In the genomic region with DNA sequence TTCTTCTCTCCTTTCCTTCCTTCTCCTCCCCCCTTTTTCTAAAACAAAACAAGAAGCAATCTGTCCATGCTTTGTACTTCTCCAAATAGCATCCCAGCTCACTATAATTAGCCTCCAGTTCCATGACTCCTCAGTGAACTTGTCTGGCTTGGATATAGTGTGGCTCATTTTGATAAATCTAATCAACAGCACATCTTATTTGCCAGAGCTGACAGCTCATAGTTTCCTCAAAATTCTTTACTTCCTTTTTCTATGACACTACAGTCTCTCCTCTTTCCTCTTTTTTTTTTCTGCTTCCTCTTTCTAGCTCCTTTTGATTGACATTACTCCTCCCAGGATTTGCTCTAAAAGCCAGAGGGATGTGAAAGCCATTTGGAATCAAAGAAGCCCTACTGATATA, we compare ENCODE assay signal across 29 mouse cellular contexts. TPM values are rescaled to one million over a fixed set of nuclear protein-coding genes. Genes with fewer than 3 reads are reported as not detected.
DNase-seq lines count a peak whose midpoint lies in the region; ATAC-seq lines count a peak whose summit lies in the region.
"Had no signal": no experiment of that assay in that cellular context is flagged by ENCODE, and none has a peak within 500 bp of the region (broad histone marks: within the 10 kb centered on the region; RNA-seq: fewer than 3 reads in every experiment).

No protein-coding gene starts in this region.

- no peaks in the 10 kb centered on the region for H3K9me3 ChIP-seq in neural tube, embryonic 15.5 days (replicated peaks)
- H3K9me3 ChIP-seq: embryonic facial prominence, embryonic 10.5 days; forebrain, embryonic 12.5 days; heart, embryonic 12.5 days; hindbrain, embryonic 13.5 days; limb, embryonic 10.5 days; liver, embryonic 13.5 days; midbrain, embryonic 12.5 days; neural tube, embryonic 12.5 days; stomach, embryonic 15.5 days had no signal

- no peak overlapping the region for H3K4me3 ChIP-seq in neural tube, embryonic 15.5 days (replicated peaks)
- H3K4me3 ChIP-seq: embryonic facial prominence, embryonic 10.5 days; forebrain, embryonic 12.5 days; heart, embryonic 12.5 days; hindbrain, embryonic 13.5 days; left cerebral cortex, adult 2 months; limb, embryonic 10.5 days; liver, embryonic 13.5 days; midbrain, embryonic 12.5 days; neural tube, embryonic 12.5 days; stomach, embryonic 15.5 days had no signal

- ATAC-seq in neural tube, embryonic 15.5 days (ENCODE audit: low FRiP score), result no peak

- DNase-seq in heart, adult 8-10 months (ENCODE audit: low spot score), result peak; percentile 39
- no peak for DNase-seq in heart, postnatal 36 days
- DNase-seq in MEL-GATA-1-ER (ENCODE audit: extremely low read depth, low read depth), result peak; percentile 73
- DNase-seq in induced T-regulatory cell, adult 2 months (ENCODE audit: low read depth), result peak; percentile 30
- peak; percentile 17 for DNase-seq in splenic B cell, adult 2 months (ENCODE audit: low read depth, low spot score)
- no peak for DNase-seq in adipocyte (ENCODE audit: low spot score)
- DNase-seq: adrenal gland, postnatal 10 days; B cell, adult 2 months; cerebellum, adult 2 months; cerebellum, postnatal 36 days; gastrocnemius, postnatal 36 days; heart, postnatal 14 days; kidney, adult 8-10 months; kidney, postnatal 14 days; liver, embryonic 13.5 days; spleen, adult 18-20 months; thymus, adult 18-20 months; thymus, postnatal 4 days had no signal

- no peaks in the 10 kb centered on the region for H3K27me3 ChIP-seq in splenic B cell, adult 2 months (ENCODE audit: control insufficient read depth, insufficient read depth, low read length, poor library complexity, severe bottlenecking)
- H3K27me3 ChIP-seq in neural tube, embryonic 15.5 days (replicated peaks), result no peaks in the 10 kb centered on the region
- H3K27me3 ChIP-seq: forebrain, embryonic 12.5 days; heart, embryonic 12.5 days; hindbrain, embryonic 13.5 days; liver, embryonic 13.5 days; midbrain, embryonic 12.5 days; neural tube, embryonic 12.5 days; Patski; stomach, embryonic 15.5 days had no signal

- no peaks in the 10 kb centered on the region for H3K4me1 ChIP-seq in neural tube, embryonic 15.5 days
- H3K4me1 ChIP-seq: embryonic facial prominence, embryonic 10.5 days; forebrain, embryonic 12.5 days; heart, embryonic 12.5 days; hindbrain, embryonic 13.5 days; limb, embryonic 10.5 days; midbrain, embryonic 12.5 days; neural tube, embryonic 12.5 days; stomach, embryonic 15.5 days had no signal

- intact Hi-C loops in heart, postnatal 36 days (cut with DNase I), result no loop called here

- no peaks in the 10 kb centered on the region for H3K36me3 ChIP-seq in splenic B cell, adult 2 months (ENCODE audit: control insufficient read depth, insufficient read depth, low read length, poor library complexity, severe bottlenecking)
- no peaks in the 10 kb centered on the region for H3K36me3 ChIP-seq in neural tube, embryonic 15.5 days
- H3K36me3 ChIP-seq: embryonic facial prominence, embryonic 10.5 days; forebrain, embryonic 12.5 days; heart, embryonic 12.5 days; hindbrain, embryonic 13.5 days; limb, embryonic 10.5 days; liver, embryonic 13.5 days; midbrain, embryonic 12.5 days; neural tube, embryonic 12.5 days; stomach, embryonic 15.5 days had no signal

- no peak overlapping the region for H3K27ac ChIP-seq in neural tube, embryonic 15.5 days (replicated peaks)
- H3K27ac ChIP-seq: embryonic facial prominence, embryonic 10.5 days; forebrain, embryonic 12.5 days; hindbrain, embryonic 13.5 days; left cerebral cortex, adult 2 months; limb, embryonic 10.5 days; liver, embryonic 13.5 days; midbrain, embryonic 12.5 days; neural tube, embryonic 12.5 days; stomach, embryonic 15.5 days had no signal

- H3K9ac ChIP-seq in neural tube, embryonic 15.5 days (replicated peaks), result no peak overlapping the region
- H3K9ac ChIP-seq: forebrain, embryonic 12.5 days; heart, embryonic 12.5 days; hindbrain, embryonic 13.5 days; liver, embryonic 13.5 days; midbrain, embryonic 12.5 days; neural tube, embryonic 12.5 days; stomach, embryonic 15.5 days had no signal

- H3K4me2 ChIP-seq in neural tube, embryonic 15.5 days, result no peak overlapping the region
- H3K4me2 ChIP-seq: forebrain, embryonic 12.5 days; heart, embryonic 12.5 days; hindbrain, embryonic 13.5 days; liver, embryonic 13.5 days; midbrain, embryonic 12.5 days; neural tube, embryonic 12.5 days; stomach, embryonic 15.5 days had no signal

RNA-seq across cellular contexts. Expression of gene Vps54, which starts 14.1 kb away (rescaled TPM):
- total RNA-seq in heart, adult 8-10 months (2022), result 10 to 100 TPM; 18.5 to 20.4 (median 19.4) TPM
- 10 to 100 TPM; 19.4 to 19.5 TPM for total RNA-seq in heart, postnatal 36 days (2021)
- 10.3 and 10.4 TPM in 2 replicates for polyA plus RNA-seq in neural tube, embryonic 15.5 days (2015; fragmentation: Nextera tagmentation; extraction: Ambion mirVana)

Comparison
In these comparisons a context has a peak if more than half of its experiments do, and no peak if none do; other contexts are left out.
1. DNase-seq: peak in heart, adult 8-10 months (single experiment), MEL-GATA-1-ER (single experiment), induced T-regulatory cell, adult 2 months (single experiment) and splenic B cell, adult 2 months (single experiment); none in heart, postnatal 36 days (0 of 2) and adipocyte (single experiment).